9 mouse cellular contexts compared by ENCODE assay signal in the genomic region with DNA sequence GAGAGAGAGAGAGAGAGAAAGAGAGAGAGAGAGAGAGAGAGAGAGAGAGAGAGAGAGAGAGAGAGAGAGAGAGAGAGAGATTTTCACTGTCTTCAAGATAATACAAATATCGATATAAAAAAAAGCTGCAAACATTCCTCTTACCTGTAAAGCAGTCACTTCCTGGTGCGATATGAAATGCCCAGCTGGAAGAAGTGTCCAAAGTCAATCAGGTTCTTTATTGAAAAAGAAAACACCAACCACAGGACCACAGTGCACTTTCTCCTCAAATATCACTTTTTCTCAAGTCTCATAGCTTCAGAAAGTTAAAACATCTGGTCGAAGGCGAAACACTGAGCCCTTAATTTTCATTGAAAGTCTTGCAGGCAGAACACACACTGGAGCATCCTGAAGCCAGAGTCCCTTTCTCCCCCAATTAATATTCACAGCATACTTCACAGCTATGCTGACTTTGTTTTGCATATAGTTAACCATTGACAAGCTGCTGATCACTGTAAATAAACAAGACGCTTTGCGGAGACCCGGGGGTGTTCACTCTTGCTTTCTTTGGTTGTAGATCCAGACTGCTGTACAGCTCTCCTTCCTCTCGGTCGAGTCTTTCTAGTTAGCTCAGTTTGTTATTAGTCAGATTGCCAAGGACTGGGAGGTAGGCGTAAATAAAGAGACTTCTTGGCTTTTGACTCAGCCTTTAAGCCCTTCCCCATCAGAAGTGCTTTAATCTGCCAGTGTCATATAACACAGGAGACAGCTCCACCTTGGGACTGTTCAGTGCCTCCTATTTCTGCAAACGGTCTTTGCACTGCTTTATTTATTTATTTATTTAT. TPM values are rescaled to one million over a fixed set of nuclear protein-coding genes. Genes with fewer than 3 reads are reported as not detected.
DNase-seq lines count a peak whose midpoint lies in the region; ATAC-seq and TF ChIP-seq lines count a peak whose summit lies in the region.
"Had no signal": no experiment of that assay in that cellular context is flagged by ENCODE, and none has a peak within 500 bp of the region (broad histone marks: within the 10 kb centered on the region; RNA-seq: fewer than 3 reads in every experiment).

TSS of gene Slitrk6 (minus strand) at position 666 of the 824 bp plus-strand sequence.

- no peaks in the 10 kb centered on the region for H3K27me3 ChIP-seq in hindbrain, embryonic 13.5 days
- H3K27me3 ChIP-seq in limb, embryonic 14.5 days (ENCODE audit: control insufficient read depth, insufficient read depth, low read length), result no peaks in the 10 kb centered on the region
- H3K27me3 ChIP-seq in small intestine, adult 2 months (ENCODE audit: control insufficient read depth, insufficient read depth, low read length), result no peaks in the 10 kb centered on the region

- H3K27ac ChIP-seq in hindbrain, embryonic 13.5 days, result peak within 1 kb of the TSS; percentile 48; the same call in 1 of the 2 replicates
- H3K27ac ChIP-seq in limb, embryonic 14.5 days (replicated peaks; ENCODE audit: low read depth, low read length), result peak within 1 kb of the TSS; percentile 29
- H3K27ac ChIP-seq in small intestine, adult 2 months (ENCODE audit: insufficient read depth, low read depth, low read length), result peak within 1 kb of the TSS; percentile 45; the same call in 1 of the 2 replicates
- H3K27ac ChIP-seq: macrophage had no signal

- 27% methylated on average over 11 of the region's 11 CpGs for WGBS in hindbrain, embryonic 13.5 days
- 16% methylated on average over 11 of the region's 11 CpGs for WGBS in limb, embryonic 14.5 days
- 8% methylated on average over 11 of the region's 11 CpGs for WGBS in small intestine, adult 2 months

- TF ChIP-seq POLR2A in brain, embryonic 14.5 days (IDR thresholded peaks at IDR 0.05; ENCODE audit: borderline replicate concordance, extremely low read depth, insufficient read depth, insufficient read length, poor library complexity, severe bottlenecking), result no peak
- no peak for TF ChIP-seq POLR2A in limb, embryonic 14.5 days (IDR thresholded peaks at IDR 0.05; ENCODE audit: borderline replicate concordance, extremely low read depth, insufficient read depth, insufficient read length)
- no peak for TF ChIP-seq POLR2A in small intestine, adult 2 months (IDR thresholded peaks at IDR 0.05; ENCODE audit: low read depth, low read length)

- H3K9ac ChIP-seq in hindbrain, embryonic 13.5 days, result peak within 1 kb of the TSS; percentile 30; the same call in 1 of the 2 replicates
- peak within 1 kb of the TSS; percentile 51 for H3K9ac ChIP-seq in limb, embryonic 14.5 days (ENCODE audit: low read depth, low read length, severe bottlenecking)

- TF ChIP-seq CTCF in brain, embryonic 14.5 days (IDR thresholded peaks at IDR 0.05; ENCODE audit: borderline replicate concordance, extremely low read depth, insufficient read depth, insufficient read length), result peak; percentile 37; the same call in 1 of the 2 replicates
- TF ChIP-seq CTCF in small intestine, adult 2 months (IDR thresholded peaks at IDR 0.05; ENCODE audit: extremely low read depth, insufficient read length, insufficient replicate concordance, low read depth, low read length), result no peak

- H3K4me2 ChIP-seq in hindbrain, embryonic 13.5 days, result peak within 1 kb of the TSS; percentile 56
- H3K4me2 ChIP-seq in limb, embryonic 14.5 days (replicated peaks; ENCODE audit: low read depth, low read length, severe bottlenecking), result peak within 1 kb of the TSS; percentile 50

- peak; percentile 94 for ATAC-seq in hindbrain, embryonic 13.5 days (ENCODE audit: low FRiP score)
- peak; percentile 71; the same call in 1 of the 2 replicates for ATAC-seq in limb, embryonic 14.5 days (ENCODE audit: low FRiP score, low read depth)
- no peak for ATAC-seq in erythroid progenitor cell, adult 5-6 weeks (replicated peaks; ENCODE audit: low FRiP score, poor library complexity, severe bottlenecking)

- peak within 1 kb of the TSS; percentile 40 for H3K4me3 ChIP-seq in hindbrain, embryonic 13.5 days
- peak within 1 kb of the TSS; percentile 36 for H3K4me3 ChIP-seq in limb, embryonic 14.5 days (replicated peaks; ENCODE audit: low read length)
- peak within 1 kb of the TSS; percentile 26; the same call in 1 of the 2 replicates for H3K4me3 ChIP-seq in small intestine, adult 2 months (ENCODE audit: low read depth, low read length)

- peaks cover 4% of the 10 kb centered on the region; the same call in 1 of the 2 replicates for H3K4me1 ChIP-seq in hindbrain, embryonic 13.5 days (replicated peaks)
- no peaks in the 10 kb centered on the region for H3K4me1 ChIP-seq in limb, embryonic 14.5 days (ENCODE audit: control insufficient read depth, insufficient read depth, low read length)
- 0 out of 2 replicates have a peak, but pooled peaks cover 2% of the 10 kb centered on the region for H3K4me1 ChIP-seq in small intestine, adult 2 months (ENCODE audit: control insufficient read depth, insufficient read depth, insufficient read length, low read length)

- peak; percentile 20 to 35 for DNase-seq in cerebellum, postnatal 14 days
- no peak for DNase-seq in cerebellum, adult 9-11 months
- peak; percentile 84 for DNase-seq in brain, embryonic 14.5 days (ENCODE audit: low read depth)
- DNase-seq in limb, embryonic 14.5 days (ENCODE audit: low spot score), result peak; percentile 79
- no peak for DNase-seq in right cerebral cortex, postnatal 4 days

- no peaks in the 10 kb centered on the region for H3K9me3 ChIP-seq in hindbrain, embryonic 13.5 days
- no peaks in the 10 kb centered on the region for H3K9me3 ChIP-seq in limb, embryonic 14.5 days (ENCODE audit: control insufficient read depth, low read length)

- no peaks in the 10 kb centered on the region for H3K36me3 ChIP-seq in hindbrain, embryonic 13.5 days
- peaks cover 9% of the 10 kb centered on the region; the same call in 1 of the 2 replicates for H3K36me3 ChIP-seq in limb, embryonic 14.5 days (ENCODE audit: control insufficient read depth, insufficient read depth, low read length)
- H3K36me3 ChIP-seq in small intestine, adult 2 months (ENCODE audit: control insufficient read depth, insufficient read depth, low read length), result no peaks in the 10 kb centered on the region

RNA-seq across cellular contexts. Expression of gene Slitrk6, which starts in this region (rescaled TPM):
- 3.2 and 4.1 TPM in 2 replicates for polyA plus RNA-seq in brain, embryonic 14.5 days (2012; rRNA removed)
- 3.5 and 4.5 TPM in 2 replicates for polyA plus RNA-seq in hindbrain, embryonic 13.5 days (2015; fragmentation: Nextera tagmentation; extraction: Ambion mirVana)
- 9.7 and 11.7 TPM in 2 replicates for polyA plus RNA-seq in limb, embryonic 14.5 days (2012; rRNA removed)
- polyA plus RNA-seq in limb, embryonic 14.5 days (2014; fragmentation: Nextera tagmentation; extraction: Ambion mirVana), result 16.1 and 18.5 TPM in 2 replicates
- 0.36 and 0.51 TPM in 2 replicates for polyA plus RNA-seq in small intestine, adult 2 months (2012; rRNA removed)
- total RNA-seq in erythroid progenitor cell, adult 5-6 weeks (2015; ENCODE audit: low replicate concordance), result not detected in 2 replicates
- total RNA-seq in erythroid progenitor cell, adult 5-6 weeks (2017; ENCODE audit: low replicate concordance), result not detected in 2 replicates
- polyA plus RNA-seq: macrophage had no signal

Comparison
In these comparisons a context has a peak if more than half of its experiments do, and no peak if none do; other contexts are left out.
1. DNase-seq: peak in cerebellum, postnatal 14 days (2 of 2), brain, embryonic 14.5 days (single experiment) and limb, embryonic 14.5 days (single experiment); none in cerebellum, adult 9-11 months (single experiment) and right cerebral cortex, postnatal 4 days (single experiment).
2. Peak in every context shown above with its lines, with median percentiles within 50 percentile points of each other: H3K27ac ChIP-seq and H3K4me3 ChIP-seq.